In genomic region chr2:181765251-181765650, GRCm38 (mm10) we compare ENCODE assay signal across 10 mouse cellular contexts. TPM values are rescaled to one million over a fixed set of nuclear protein-coding genes. Genes with fewer than 3 reads are reported as not detected.
DNase-seq lines count a peak whose midpoint lies in the region; ATAC-seq lines count a peak whose summit lies in the region.
"Had no signal": no experiment of that assay in that cellular context is flagged by ENCODE, and none has a peak within 500 bp of the region (broad histone marks: within the 10 kb centered on the region; RNA-seq: fewer than 3 reads in every experiment).

No protein-coding gene starts in this region.

- H3K4me3 ChIP-seq in forebrain, embryonic 12.5 days (replicated peaks): peak overlapping the region; percentile 42
- peak overlapping the region; percentile 29 for H3K4me3 ChIP-seq in hindbrain, embryonic 14.5 days (replicated peaks; ENCODE audit: low read length)
- no peak overlapping the region for H3K4me3 ChIP-seq in midbrain, embryonic 16.5 days (ENCODE audit: low read depth, low read length)
- H3K4me3 ChIP-seq: stomach, embryonic 15.5 days had no signal

- no peaks in the 10 kb centered on the region for H3K36me3 ChIP-seq in forebrain, embryonic 12.5 days (replicated peaks)
- no peaks in the 10 kb centered on the region for H3K36me3 ChIP-seq in hindbrain, embryonic 14.5 days (replicated peaks; ENCODE audit: control insufficient read depth, insufficient read depth)
- no peaks in the 10 kb centered on the region for H3K36me3 ChIP-seq in midbrain, embryonic 16.5 days (ENCODE audit: control insufficient read depth, insufficient read depth, low read length)
- H3K36me3 ChIP-seq: stomach, embryonic 15.5 days had no signal

- no peak for ATAC-seq in forebrain, embryonic 12.5 days (ENCODE audit: low FRiP score)
- ATAC-seq in hindbrain, embryonic 14.5 days (ENCODE audit: low FRiP score): no peak
- 0 out of 2 replicates have a peak, but pooled peaks have one; percentile 19 for ATAC-seq in midbrain, embryonic 16.5 days
- no peak for ATAC-seq in activated CD4-positive, CD25-positive, alpha-beta regulatory T cell, adult 4 months

- no peaks in the 10 kb centered on the region for H3K27me3 ChIP-seq in forebrain, embryonic 12.5 days
- no peaks in the 10 kb centered on the region for H3K27me3 ChIP-seq in hindbrain, embryonic 14.5 days (ENCODE audit: control insufficient read depth, insufficient read depth, low read length)
- H3K27me3 ChIP-seq in midbrain, embryonic 16.5 days (ENCODE audit: control insufficient read depth, insufficient read depth, low read depth, low read length): no peaks in the 10 kb centered on the region
- H3K27me3 ChIP-seq: stomach, embryonic 15.5 days had no signal

- peaks cover 68% of the 10 kb centered on the region for H3K4me1 ChIP-seq in forebrain, embryonic 12.5 days
- H3K4me1 ChIP-seq in hindbrain, embryonic 14.5 days (replicated peaks; ENCODE audit: control insufficient read depth, insufficient read depth, low read length): peaks cover 60% of the 10 kb centered on the region
- H3K4me1 ChIP-seq in midbrain, embryonic 16.5 days (ENCODE audit: control insufficient read depth, insufficient read depth, low read length): peaks cover 53% of the 10 kb centered on the region
- H3K4me1 ChIP-seq: stomach, embryonic 15.5 days had no signal

- peak overlapping the region; percentile 42 for H3K9ac ChIP-seq in forebrain, embryonic 12.5 days
- H3K9ac ChIP-seq in hindbrain, embryonic 14.5 days: peak overlapping the region; percentile 55
- peak overlapping the region; percentile 1; the same call in 1 of the 2 replicates for H3K9ac ChIP-seq in midbrain, embryonic 16.5 days (ENCODE audit: low read depth, low read length)
- H3K9ac ChIP-seq: stomach, embryonic 15.5 days had no signal

- peak; percentile 43 for DNase-seq in MN1 (ENCODE audit: low spot score)
- DNase-seq in hindbrain, embryonic 14.5 days (ENCODE audit: low spot score): peak; percentile 49
- no peak for DNase-seq in kidney, adult 11 months
- DNase-seq in B cell, adult 2 months: no peak
- DNase-seq: layer of hippocampus, postnatal 36 days had no signal

- WGBS in forebrain, embryonic 12.5 days: 44% methylated on average over 4 of the region's 4 CpGs
- WGBS in hindbrain, embryonic 14.5 days: 32% methylated on average over 4 of the region's 4 CpGs
- 16% methylated on average over 4 of the region's 4 CpGs for WGBS in midbrain, embryonic 16.5 days

- no peaks in the 10 kb centered on the region for H3K9me3 ChIP-seq in forebrain, embryonic 12.5 days
- H3K9me3 ChIP-seq in hindbrain, embryonic 14.5 days (ENCODE audit: control insufficient read depth, low read length): no peaks in the 10 kb centered on the region
- no peaks in the 10 kb centered on the region for H3K9me3 ChIP-seq in midbrain, embryonic 16.5 days (replicated peaks; ENCODE audit: control insufficient read depth, low read length, poor library complexity, severe bottlenecking)
- H3K9me3 ChIP-seq: stomach, embryonic 15.5 days had no signal

- H3K4me2 ChIP-seq in forebrain, embryonic 12.5 days: peak overlapping the region; percentile 57
- H3K4me2 ChIP-seq in hindbrain, embryonic 14.5 days (replicated peaks): peak overlapping the region; percentile 69
- H3K4me2 ChIP-seq in midbrain, embryonic 16.5 days (ENCODE audit: low read length): peak overlapping the region; percentile 48
- H3K4me2 ChIP-seq: stomach, embryonic 15.5 days had no signal

- H3K27ac ChIP-seq in forebrain, embryonic 12.5 days: peak overlapping the region; percentile 96
- peak overlapping the region; percentile 94 for H3K27ac ChIP-seq in hindbrain, embryonic 14.5 days
- H3K27ac ChIP-seq in midbrain, embryonic 16.5 days (ENCODE audit: low read length): peak overlapping the region; percentile 77
- H3K27ac ChIP-seq: stomach, embryonic 15.5 days had no signal

RNA-seq across cellular contexts. Expression of gene Myt1, which starts 2.1 kb away (rescaled TPM):
- 51.9 and 60.8 TPM in 2 replicates for polyA plus RNA-seq in forebrain, embryonic 12.5 days (2016; fragmentation: Nextera tagmentation; extraction: Ambion mirVana)
- polyA plus RNA-seq in hindbrain, embryonic 14.5 days (2014; fragmentation: Nextera tagmentation; extraction: Ambion mirVana): 16.1 and 18.1 TPM in 2 replicates
- 15.6 and 19.2 TPM in 2 replicates for polyA plus RNA-seq in midbrain, embryonic 16.5 days (2015; fragmentation: Nextera tagmentation; extraction: Ambion mirVana)
- polyA plus RNA-seq in activated CD4-positive, CD25-positive, alpha-beta regulatory T cell, adult 4 months (2017; shearing (Covaris generic)): not detected
- polyA plus RNA-seq: liver, embryonic 16.5 days had no signal

RNA-seq across cellular contexts. Expression of gene Oprl1, which starts 50.4 kb away (rescaled TPM):
- 28.4 and 29.2 TPM in 2 replicates for polyA plus RNA-seq in forebrain, embryonic 12.5 days (2016; fragmentation: Nextera tagmentation; extraction: Ambion mirVana)
- polyA plus RNA-seq in hindbrain, embryonic 14.5 days (2014; fragmentation: Nextera tagmentation; extraction: Ambion mirVana): 102 and 108 TPM in 2 replicates
- polyA plus RNA-seq in midbrain, embryonic 16.5 days (2015; fragmentation: Nextera tagmentation; extraction: Ambion mirVana): 103 and 111 TPM in 2 replicates
- not detected for polyA plus RNA-seq in activated CD4-positive, CD25-positive, alpha-beta regulatory T cell, adult 4 months (2017; shearing (Covaris generic))

Comparison
In these comparisons a context has a peak if more than half of its experiments do, and no peak if none do; other contexts are left out.
1. DNase-seq: peak in MN1 (single experiment) and hindbrain, embryonic 14.5 days (single experiment); none in kidney, adult 11 months (single experiment) and B cell, adult 2 months (0 of 2).
2. H3K9ac ChIP-seq: peak in every context shown above with its lines; median percentile 55 in hindbrain, embryonic 14.5 days; 42 in forebrain, embryonic 12.5 days; 1 in midbrain, embryonic 16.5 days.
3. RNA of gene Myt1, which starts 2.1 kb away (polyA plus RNA-seq): 51.9 to 60.8 TPM in forebrain, embryonic 12.5 days, 16.1 to 18.1 TPM in hindbrain, embryonic 14.5 days and 15.6 to 19.2 TPM in midbrain, embryonic 16.5 days; not detected in activated CD4-positive, CD25-positive, alpha-beta regulatory T cell, adult 4 months; every median in the first group is over 10 times any median in the second.
4. RNA of gene Oprl1, which starts 50.4 kb away (polyA plus RNA-seq): 103 to 111 TPM in midbrain, embryonic 16.5 days, 102 to 108 TPM in hindbrain, embryonic 14.5 days and 28.4 to 29.2 TPM in forebrain, embryonic 12.5 days; not detected in activated CD4-positive, CD25-positive, alpha-beta regulatory T cell, adult 4 months; every median in the first group is over 10 times any median in the second.
5. Peak in every context shown above with its lines, with median percentiles within 50 percentile points of each other: H3K27ac ChIP-seq and H3K4me2 ChIP-seq.